Mouse (Mus musculus): ENCODE data around the gene Slc9c1. TPM values are rescaled to one million over a fixed set of nuclear protein-coding genes. Genes with fewer than 3 reads are reported as not detected.
"Not testable (repeated sequence)": the region's sequence is repeated elsewhere in the genome, so short reads cannot be mapped to it uniquely, and the experiment has no call there.

Gene Slc9c1
- polyA plus RNA-seq (2015; fragmentation: Nextera tagmentation; extraction: Ambion mirVana) = not detected in 2 replicates

GRCm38 (mm10) chr16:45535009-45535408 lies at the start of gene Slc9c1:
Slc9c1 (plus strand) TSS chr16:45535309.
- no peaks in the 10 kb centered on the region for H3K36me3 ChIP-seq
- H3K9me3 ChIP-seq = no peaks in the 10 kb centered on the region
- H3K4me1 ChIP-seq = no peaks in the 10 kb centered on the region
- no peak for ATAC-seq (replicated peaks)
- no peak within 1 kb of the TSS for H3K27ac ChIP-seq (replicated peaks)
- H3K4me3 ChIP-seq = no peak within 1 kb of the TSS
- WGBS = 95% methylated on average over 5 of the region's 5 CpGs
- H3K9ac ChIP-seq (replicated peaks) = no peak within 1 kb of the TSS
- H3K27me3 ChIP-seq = no peaks in the 10 kb centered on the region
- no peak within 1 kb of the TSS for H3K4me2 ChIP-seq (replicated peaks)

GRCm38 (mm10) chr16:45492927-45493326 lies 42.2 kb upstream of the Slc9c1 start, which contains the start of gene Gm609:
Gm609 (minus strand) TSS chr16:45492969.
- H3K36me3 ChIP-seq = no peaks in the 10 kb centered on the region
- no peak for ATAC-seq (replicated peaks)
- no peaks in the 10 kb centered on the region for H3K4me1 ChIP-seq
- WGBS = 72% methylated on average over 5 of the region's 5 CpGs
- no peak within 1 kb of the TSS for H3K4me2 ChIP-seq (replicated peaks)
- H3K4me3 ChIP-seq = no peak within 1 kb of the TSS
- H3K9me3 ChIP-seq = no peaks in the 10 kb centered on the region
- no peaks in the 10 kb centered on the region for H3K27me3 ChIP-seq
- no peak within 1 kb of the TSS for H3K27ac ChIP-seq (replicated peaks)
- no peak within 1 kb of the TSS for H3K9ac ChIP-seq (replicated peaks)

GRCm38 (mm10) chr16:45495326-45495725 lies 39.8 kb upstream of the Slc9c1 start:
- Histone ChIP-seq H3K9ac (replicated peaks) (no peak overlapping the region), H3K4me3 (no peak overlapping the region), H3K4me2 (replicated peaks) (no peak overlapping the region), H3K36me3 (no peaks in the 10 kb centered on the region), H3K27me3 (no peaks in the 10 kb centered on the region), H3K4me1 (no peaks in the 10 kb centered on the region), H3K9me3 (no peaks in the 10 kb centered on the region), H3K27ac (replicated peaks) (no peak overlapping the region)
- 77% methylated on average over 1 of the region's 1 CpGs for WGBS
- ATAC-seq (replicated peaks) = no peak

- H3K4me1 ChIP-seq = no peaks in the 10 kb centered on the region
- no peak overlapping the region for H3K9ac ChIP-seq (replicated peaks)
- WGBS = 83% methylated on average over 5 of the region's 5 CpGs
- H3K9me3 ChIP-seq = no peaks in the 10 kb centered on the region
- no peaks in the 10 kb centered on the region for H3K36me3 ChIP-seq
- H3K4me2 ChIP-seq (replicated peaks) = no peak overlapping the region
- no peak overlapping the region for H3K4me3 ChIP-seq
- no peaks in the 10 kb centered on the region for H3K27me3 ChIP-seq
- no peak for ATAC-seq (replicated peaks)
- no peak overlapping the region for H3K27ac ChIP-seq (replicated peaks)
Measured at GRCm38 (mm10) chr16:45525551-45525950, 9.6 kb upstream of the Slc9c1 start.

GRCm38 (mm10) chr16:45531950-45532349 lies 3.2 kb upstream of the Slc9c1 start, which contains the start of gene Gm17783:
Gm17783 (minus strand) TSS chr16:45532050.
- Histone ChIP-seq H3K4me2 (replicated peaks) (no peak within 1 kb of the TSS), H3K4me3 (no peak within 1 kb of the TSS), H3K9ac (replicated peaks) (no peak within 1 kb of the TSS), H3K27me3 (no peaks in the 10 kb centered on the region), H3K36me3 (no peaks in the 10 kb centered on the region), H3K9me3 (no peaks in the 10 kb centered on the region), H3K27ac (replicated peaks) (no peak within 1 kb of the TSS), H3K4me1 (no peaks in the 10 kb centered on the region)
- 80% methylated on average over 4 of the region's 4 CpGs for WGBS
- no peak for ATAC-seq (replicated peaks)

- not testable (repeated sequence) for H3K27ac ChIP-seq (replicated peaks)
Measured at GRCm38 (mm10) chr16:45538342-45538741, 3.2 kb downstream of the Slc9c1 start.

GRCm38 (mm10) chr16:45542108-45542507 lies 7.0 kb downstream of the Slc9c1 start:
- Histone ChIP-seq H3K27me3 (no peaks in the 10 kb centered on the region), H3K4me1 (no peaks in the 10 kb centered on the region), H3K4me3 (no peak overlapping the region), H3K36me3 (no peaks in the 10 kb centered on the region), H3K4me2 (replicated peaks) (no peak overlapping the region), H3K9ac (replicated peaks) (no peak overlapping the region), H3K9me3 (no peaks in the 10 kb centered on the region), H3K27ac (replicated peaks) (no peak overlapping the region)
- no peak for ATAC-seq (replicated peaks)

More at GRCm38 (mm10) chr16:45538342-45538741, 3.2 kb downstream of the Slc9c1 start:
- not testable (repeated sequence) for H3K4me3 ChIP-seq; H3K4me2 ChIP-seq (replicated peaks); H3K9ac ChIP-seq (replicated peaks); ATAC-seq (replicated peaks); H3K9me3 ChIP-seq; H3K36me3 ChIP-seq; H3K27me3 ChIP-seq; H3K4me1 ChIP-seq
- 79% methylated on average over 1 of the region's 1 CpGs for WGBS

- Histone ChIP-seq H3K4me3 (no peak overlapping the region), H3K9ac (replicated peaks) (no peak overlapping the region), H3K27ac (replicated peaks) (no peak overlapping the region), H3K4me1 (no peaks in the 10 kb centered on the region), H3K27me3 (no peaks in the 10 kb centered on the region), H3K36me3 (no peaks in the 10 kb centered on the region), H3K9me3 (no peaks in the 10 kb centered on the region), H3K4me2 (replicated peaks) (no peak overlapping the region)
- ATAC-seq (replicated peaks) = no peak
- WGBS = 81% methylated on average over 3 of the region's 3 CpGs
Measured at GRCm38 (mm10) chr16:45544341-45544740, 9.2 kb downstream of the Slc9c1 start.

GRCm38 (mm10) chr16:45547982-45548381 lies 12.9 kb downstream of the Slc9c1 start:
- no peaks in the 10 kb centered on the region for H3K4me1 ChIP-seq
- H3K36me3 ChIP-seq = no peaks in the 10 kb centered on the region
- no peak overlapping the region for H3K9ac ChIP-seq (replicated peaks)
- H3K4me2 ChIP-seq (replicated peaks) = no peak overlapping the region
- no peak overlapping the region for H3K4me3 ChIP-seq
- H3K27me3 ChIP-seq = no peaks in the 10 kb centered on the region
- ATAC-seq (replicated peaks) = no peak
- H3K9me3 ChIP-seq = no peaks in the 10 kb centered on the region
- H3K27ac ChIP-seq (replicated peaks) = no peak overlapping the region

- 73% methylated on average over 2 of the region's 2 CpGs for WGBS
- Histone ChIP-seq H3K4me3 (no peak overlapping the region), H3K9me3 (no peaks in the 10 kb centered on the region), H3K36me3 (no peaks in the 10 kb centered on the region), H3K4me1 (no peaks in the 10 kb centered on the region), H3K9ac (replicated peaks) (no peak overlapping the region), H3K27me3 (no peaks in the 10 kb centered on the region), H3K4me2 (replicated peaks) (no peak overlapping the region), H3K27ac (replicated peaks) (no peak overlapping the region)
- no peak for ATAC-seq (replicated peaks)
Measured at GRCm38 (mm10) chr16:45551579-45551978, 16.5 kb downstream of the Slc9c1 start.

GRCm38 (mm10) chr16:45561747-45562146 lies 26.6 kb downstream of the Slc9c1 start:
- Histone ChIP-seq H3K27me3 (no peaks in the 10 kb centered on the region), H3K9ac (replicated peaks) (no peak overlapping the region), H3K9me3 (no peaks in the 10 kb centered on the region), H3K27ac (replicated peaks) (no peak overlapping the region), H3K4me3 (no peak overlapping the region), H3K4me1 (no peaks in the 10 kb centered on the region), H3K4me2 (replicated peaks) (no peak overlapping the region), H3K36me3 (no peaks in the 10 kb centered on the region)
- ATAC-seq (replicated peaks) = no peak
- WGBS = 72% methylated on average over 3 of the region's 3 CpGs

GRCm38 (mm10) chr16:45572307-45572706 lies 37.2 kb downstream of the Slc9c1 start:
- H3K4me3 ChIP-seq = no peak overlapping the region
- H3K4me1 ChIP-seq = no peaks in the 10 kb centered on the region
- H3K9ac ChIP-seq (replicated peaks) = no peak overlapping the region
- no peaks in the 10 kb centered on the region for H3K27me3 ChIP-seq
- no peak for ATAC-seq (replicated peaks)
- WGBS = 95% methylated on average over 3 of the region's 3 CpGs
- H3K9me3 ChIP-seq = no peaks in the 10 kb centered on the region
- no peaks in the 10 kb centered on the region for H3K36me3 ChIP-seq
- no peak overlapping the region for H3K27ac ChIP-seq (replicated peaks)
- no peak overlapping the region for H3K4me2 ChIP-seq (replicated peaks)

- ATAC-seq (replicated peaks) = no peak
- Histone ChIP-seq H3K9ac (replicated peaks) (no peak overlapping the region), H3K4me3 (no peak overlapping the region), H3K4me1 (no peaks in the 10 kb centered on the region), H3K4me2 (replicated peaks) (no peak overlapping the region), H3K27me3 (no peaks in the 10 kb centered on the region), H3K36me3 (no peaks in the 10 kb centered on the region), H3K27ac (replicated peaks) (no peak overlapping the region), H3K9me3 (no peaks in the 10 kb centered on the region)
- 66% methylated on average over 12 of the region's 12 CpGs for WGBS
Measured at GRCm38 (mm10) chr16:45579883-45580282, 44.8 kb downstream of the Slc9c1 start.
